Mouse (Mus musculus) small intestine, adult 2 months (tissue): ENCODE data around the gene Ndufa12.

Source experiments
- CTCF ChIP-seq: fragments of 200-500 bp; IDR thresholded peaks from 2 replicates; pipeline ENCODE4 v1.5.1; 2012; ENCODE audit warnings: low read depth, mild to moderate bottlenecking, control low read depth, inconsistent platforms, low read length, moderate library complexity, mixed read lengths; ENCODE audit not compliant: insufficient replicate concordance, insufficient read length; ENCODE audit errors: extremely low read depth
- POLR2A ChIP-seq: fragments of 200-500 bp; IDR thresholded peaks from 2 replicates; pipeline ENCODE4 v1.6.1; 2012; ENCODE audit warnings: low read depth, mild to moderate bottlenecking, control low read depth, inconsistent platforms, low read length, moderate library complexity

GRCm38 (mm10) chr10:94249575-94250456 is 51.3 kb downstream of the Ndufa12 start:
- no peak for TF ChIP-seq CTCF
- no peak for TF ChIP-seq POLR2A
